Mouse (Mus musculus): ENCODE measurements around the gene Ppp3ca.
A peak's percentile ranks its signal among the peaks of the same experiment; 100 is the strongest.

Gene Ppp3ca

DNA sequence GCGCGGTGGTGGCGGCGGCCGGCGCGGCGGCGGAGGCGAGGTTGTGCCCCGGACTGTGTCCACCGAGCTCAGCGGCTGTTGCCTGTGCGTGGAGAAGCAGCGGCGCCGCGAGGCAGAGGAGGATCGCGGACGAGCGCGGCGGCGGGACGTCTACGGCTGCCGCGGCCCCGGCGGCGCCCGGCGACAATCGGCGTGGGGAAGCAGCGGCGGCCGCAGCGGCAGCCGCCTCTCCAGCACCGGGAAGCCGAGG, at the start of gene Ppp3ca:
Gene Ppp3ca, plus strand, starts transcription at position 15 of the 250 bp plus-strand sequence.
- DNase-seq (ENCODE audit: low read depth) = no peak

DNA sequence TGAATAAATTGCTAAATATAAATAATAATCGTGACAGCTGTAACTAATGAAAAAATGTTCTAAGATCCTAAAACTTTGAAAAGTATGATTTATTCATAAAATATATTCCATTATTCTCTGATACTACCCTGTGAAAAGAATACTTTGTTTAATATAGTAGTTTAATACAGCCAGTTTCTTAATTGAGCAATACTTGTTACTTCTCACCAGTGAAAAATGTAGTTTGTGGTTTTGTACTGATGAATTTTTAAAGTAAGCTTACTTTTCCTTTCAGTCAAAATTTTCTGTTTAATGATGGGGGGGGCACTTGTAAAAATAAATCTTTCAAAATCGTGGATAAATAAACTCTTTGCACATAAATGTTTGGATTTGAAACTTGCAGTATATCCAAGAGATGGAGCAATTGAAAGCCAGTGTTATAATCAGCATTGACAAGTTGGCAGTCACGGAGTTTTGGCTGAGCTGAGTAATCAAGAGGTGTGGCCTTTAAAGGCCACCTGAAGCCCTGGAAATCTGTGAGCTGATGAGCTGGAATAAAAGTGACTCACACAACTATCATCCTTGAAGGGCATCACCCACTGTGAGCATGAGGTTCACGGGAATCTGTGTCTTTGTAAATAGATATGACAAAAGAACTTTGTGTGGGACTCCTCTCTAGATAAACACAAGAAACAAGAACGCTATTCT, 29.2 kb upstream of the Ppp3ca start:
- no peak for DNase-seq (ENCODE audit: low read depth)

DNA sequence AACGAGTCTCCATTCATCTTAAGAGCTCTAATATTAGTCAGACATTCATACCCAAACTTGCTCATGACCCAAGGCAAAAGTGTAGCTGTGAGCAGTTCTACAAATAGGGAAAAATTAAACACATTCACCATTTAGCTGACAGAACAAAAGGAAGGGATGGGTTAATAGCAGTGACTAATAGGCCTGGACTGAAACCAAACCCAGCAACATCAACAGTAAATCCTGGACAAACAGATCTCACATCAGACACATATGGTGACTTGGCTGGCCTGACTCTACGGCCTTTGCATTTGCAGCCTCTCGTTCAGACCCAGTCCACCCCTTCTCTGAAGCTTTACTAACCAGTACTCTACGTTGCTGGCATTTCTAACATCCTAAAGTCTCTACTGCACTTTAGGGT, 19.0 kb upstream of the Ppp3ca start:
- no peak for DNase-seq (ENCODE audit: low read depth)

DNA sequence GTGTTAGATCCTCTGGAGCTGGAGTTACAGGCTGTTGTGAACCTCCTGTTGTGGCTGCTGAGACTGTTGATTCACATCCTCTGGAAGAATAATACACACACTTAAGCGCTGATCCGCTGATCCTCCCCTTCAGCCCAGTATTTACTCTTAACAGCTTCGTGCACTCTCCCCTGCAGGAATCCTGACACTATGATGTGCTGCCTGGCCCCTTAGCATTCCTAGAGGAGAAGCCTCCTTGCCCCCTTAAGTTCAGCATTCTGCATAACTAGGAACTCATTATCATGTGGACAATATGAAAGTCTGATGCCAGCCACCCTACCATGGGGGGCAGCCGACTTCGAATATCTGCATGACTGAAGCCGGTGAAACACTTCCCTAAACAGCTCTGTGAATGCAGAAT, 18.4 kb upstream of the Ppp3ca start:
- DNase-seq (ENCODE audit: low read depth) = no peak

DNA sequence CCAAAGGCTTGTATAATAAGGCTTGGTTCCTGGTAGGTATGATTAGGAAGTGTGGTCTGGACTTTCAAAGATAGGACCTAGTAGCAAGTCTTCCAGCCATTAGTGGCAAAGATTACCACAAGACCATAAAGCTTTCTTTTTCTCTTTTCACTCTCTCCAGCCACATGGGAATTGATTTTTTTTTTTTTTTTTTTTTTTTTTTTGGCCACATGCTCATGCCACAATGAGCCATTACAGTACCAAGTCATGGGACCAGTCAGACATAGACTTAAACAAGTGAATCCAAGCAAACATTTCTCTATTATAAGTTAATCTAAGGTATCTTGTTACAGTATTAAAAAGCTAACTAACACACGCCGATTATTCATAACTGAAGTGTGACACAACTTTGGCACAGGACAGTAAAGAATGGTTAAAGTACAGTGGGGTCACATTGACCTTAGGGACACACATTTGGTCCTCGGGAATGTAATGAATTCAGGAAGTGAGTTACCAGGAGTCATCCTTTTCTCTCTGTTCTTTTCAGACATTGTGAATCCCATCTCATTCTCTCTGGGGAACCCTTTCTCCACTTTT, 13.4 kb upstream of the Ppp3ca start:
- no peak for DNase-seq (ENCODE audit: low read depth)

DNA sequence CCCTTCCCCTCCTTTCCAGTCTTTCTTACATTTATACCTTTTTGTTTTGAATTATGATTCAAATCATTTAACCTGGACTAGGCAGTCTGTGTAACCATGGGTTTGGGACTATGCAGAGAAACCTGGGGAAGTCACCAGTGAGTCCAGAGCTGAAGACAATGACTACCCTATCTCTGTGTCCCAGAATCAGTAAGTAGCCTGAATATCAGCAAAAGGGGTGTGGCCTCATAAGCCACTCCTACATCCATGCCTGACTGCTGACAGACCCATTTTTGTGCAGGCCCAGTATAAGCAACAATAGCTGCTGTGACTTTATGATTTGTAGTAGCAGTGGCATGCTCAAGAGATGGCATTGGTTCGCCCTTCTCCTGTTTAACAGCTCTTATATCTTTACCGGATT, 11.2 kb upstream of the Ppp3ca start:
- no peak for DNase-seq (ENCODE audit: low read depth)

DNA sequence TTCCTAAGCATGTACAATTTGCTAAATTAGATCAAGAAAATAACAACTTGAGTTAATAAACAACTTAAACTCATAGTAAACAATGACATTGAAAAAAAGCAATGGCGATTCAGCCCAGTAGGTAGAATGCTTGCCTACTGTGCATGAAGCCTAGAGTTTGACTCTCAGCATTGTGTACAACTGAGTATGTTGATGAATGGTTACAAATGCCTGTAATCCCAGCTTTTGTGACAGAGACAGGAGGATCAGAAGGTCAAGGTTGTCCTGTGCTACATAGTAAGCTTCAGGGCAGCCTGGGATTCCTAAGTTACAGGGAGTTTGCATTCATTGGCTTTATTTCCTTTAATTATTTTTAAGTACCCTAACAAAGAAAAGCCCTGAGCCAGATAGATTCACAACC, 4.8 kb upstream of the Ppp3ca start:
- no peak for DNase-seq (ENCODE audit: low read depth)

DNA sequence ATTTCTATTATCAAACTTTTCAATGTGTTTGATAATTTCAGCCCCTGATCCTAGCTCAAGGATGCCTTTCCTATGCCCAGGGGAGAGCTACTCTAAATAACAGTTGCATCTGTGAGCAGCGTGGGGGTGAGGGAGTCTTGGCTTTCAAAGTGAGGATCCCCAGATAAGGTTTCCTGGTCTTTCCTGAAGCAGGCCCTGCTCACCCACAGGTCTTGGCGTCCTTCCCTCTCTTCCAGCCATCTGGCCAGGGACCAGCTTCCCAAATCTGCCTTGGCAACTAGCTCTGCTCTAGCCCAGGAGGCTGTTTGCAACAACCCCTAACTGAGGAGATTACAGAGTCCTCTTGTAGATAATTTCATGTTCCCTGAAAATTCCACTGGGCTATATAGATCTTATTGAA, 1.9 kb upstream of the Ppp3ca start:
- DNase-seq (ENCODE audit: low read depth) = no peak

DNA sequence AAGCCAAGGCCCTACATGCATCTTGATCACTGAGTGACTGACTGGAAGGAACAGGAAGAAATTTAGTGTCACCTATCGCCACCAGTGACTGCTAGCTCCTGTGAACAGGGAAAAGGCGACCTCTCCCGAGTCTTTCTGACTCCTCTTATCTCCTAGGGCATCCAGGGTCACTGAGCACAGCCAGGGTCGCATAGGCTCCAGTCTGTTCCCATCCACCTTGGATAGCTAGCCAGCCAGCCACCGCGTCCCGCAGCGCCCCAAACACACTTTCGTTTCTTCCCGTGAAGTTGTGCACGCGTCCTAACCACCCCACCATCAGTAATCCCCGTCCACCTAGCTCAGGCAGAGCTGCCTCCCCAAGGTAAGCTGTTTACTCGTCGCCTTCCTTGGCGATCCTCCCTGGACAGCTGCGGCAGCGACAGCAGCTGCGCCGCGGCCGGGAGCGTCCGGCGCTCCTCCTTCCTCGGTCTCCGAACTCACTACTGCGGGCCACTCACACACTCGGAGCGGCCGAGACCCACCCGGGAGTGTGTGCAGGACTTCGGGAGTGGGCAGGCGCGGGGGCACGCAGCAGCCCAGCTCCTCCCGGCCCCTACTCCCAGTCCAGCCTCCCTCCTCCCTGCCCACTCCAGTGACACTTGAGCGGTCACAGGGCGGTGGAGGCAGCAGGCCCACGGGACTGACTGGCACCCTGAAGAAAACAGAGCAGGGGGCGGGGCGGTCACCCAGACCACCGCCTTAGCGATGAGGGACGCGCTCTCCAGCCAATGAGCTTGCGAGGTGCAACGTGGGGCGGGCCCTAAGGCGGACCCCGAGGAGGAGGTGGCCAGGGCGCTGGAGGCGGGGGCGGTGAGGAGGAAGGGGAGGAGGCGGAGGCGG, 454 bp upstream of the Ppp3ca start:
- DNase-seq (ENCODE audit: low read depth) = peak; percentile 97

DNA sequence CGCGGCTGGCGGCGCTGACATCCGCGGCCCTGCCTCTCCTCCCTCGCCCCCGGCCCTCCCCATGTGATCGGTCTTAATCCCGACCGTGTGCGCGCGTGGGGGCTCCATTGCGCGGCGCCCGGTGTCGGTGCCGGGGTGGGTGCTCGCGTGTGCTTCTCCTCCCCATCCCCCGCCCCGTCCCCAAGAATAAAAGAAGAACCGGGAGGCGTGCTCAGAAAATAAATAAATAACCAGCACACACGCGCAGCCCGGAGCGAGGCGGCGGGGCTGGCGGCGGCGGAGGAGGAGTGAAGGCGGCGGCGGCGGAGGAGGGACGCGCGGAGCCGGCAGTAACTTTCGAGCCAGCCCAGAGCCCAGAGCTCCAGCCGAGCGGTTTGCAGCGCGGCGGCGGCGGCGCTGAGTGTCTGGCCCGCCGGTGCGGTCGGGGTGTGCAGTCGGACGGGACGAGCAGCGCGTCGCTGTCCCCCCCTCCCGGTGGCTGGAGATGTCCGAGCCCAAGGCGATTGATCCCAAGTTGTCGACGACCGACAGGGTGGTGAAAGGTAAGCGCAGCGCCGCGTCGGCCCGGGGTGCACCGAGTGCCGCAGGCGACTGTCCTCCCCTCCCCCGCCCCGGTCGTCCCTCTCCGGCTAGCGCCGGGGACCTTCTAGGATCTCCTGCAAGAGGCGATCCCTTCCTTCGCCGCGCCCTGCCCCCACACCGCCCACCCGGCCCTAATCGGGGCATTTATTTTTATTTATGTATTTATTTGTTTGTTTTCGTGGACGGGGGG, 622 bp downstream of the Ppp3ca start:
- DNase-seq (ENCODE audit: low read depth) = peak; percentile 62

DNA sequence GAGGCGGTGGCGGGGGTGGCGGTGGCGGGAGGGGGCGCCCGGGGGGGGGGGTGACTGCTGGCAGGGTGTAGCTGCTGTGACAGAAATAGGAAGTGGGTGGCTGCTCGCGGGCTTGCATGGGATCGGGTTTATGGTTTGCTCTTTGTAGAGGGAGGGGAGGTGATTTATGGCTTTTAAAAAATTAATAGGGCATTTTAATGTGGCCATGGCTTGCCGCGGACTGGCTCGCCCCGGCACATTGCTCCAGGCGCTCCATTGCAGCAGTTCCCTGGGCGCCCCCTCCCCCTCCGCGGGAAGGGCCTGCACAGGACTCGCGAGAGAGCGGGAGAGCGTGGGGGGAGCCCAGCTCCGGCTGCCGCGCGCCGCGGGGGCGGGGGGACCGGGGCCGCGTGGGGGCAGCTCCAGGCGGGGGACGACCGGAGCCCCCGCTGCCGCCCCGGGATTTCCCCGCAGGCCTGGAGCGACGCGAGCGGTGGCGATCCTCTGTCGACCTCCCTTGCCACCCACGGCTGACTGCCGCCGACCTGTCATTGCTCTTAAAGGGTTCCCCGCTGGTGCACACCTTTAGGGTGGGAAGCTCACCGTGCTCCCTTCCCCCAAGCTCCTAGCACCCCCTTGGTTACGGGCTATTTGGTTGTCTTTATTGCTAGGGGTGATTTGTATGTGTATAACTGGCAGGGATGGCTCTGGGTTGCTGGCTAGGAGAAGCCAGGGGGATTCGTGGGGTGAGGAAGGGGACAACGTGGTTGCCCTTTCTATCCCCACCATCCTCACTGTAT, 1.4 kb downstream of the Ppp3ca start:
- peak; percentile 76 for DNase-seq (ENCODE audit: low read depth)

DNA sequence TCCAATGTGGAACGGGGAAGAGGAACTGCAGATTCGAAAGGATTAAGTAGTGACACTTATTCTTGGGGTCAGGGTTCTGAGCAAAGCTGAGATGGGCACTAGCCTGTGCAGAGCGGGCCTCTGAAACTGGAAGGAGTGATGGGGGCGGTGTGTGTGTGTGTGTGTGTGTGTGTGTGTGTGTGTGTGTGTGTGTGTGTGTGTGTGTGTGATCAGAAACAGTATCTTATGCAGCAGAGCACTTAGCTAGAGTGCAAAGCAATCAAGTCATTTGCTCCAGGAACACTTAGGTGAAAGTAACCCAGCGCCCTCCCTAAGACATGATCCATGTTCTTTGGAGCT, 2.0 kb downstream of the Ppp3ca start:
- DNase-seq (ENCODE audit: low read depth) = peak; percentile 61

DNA sequence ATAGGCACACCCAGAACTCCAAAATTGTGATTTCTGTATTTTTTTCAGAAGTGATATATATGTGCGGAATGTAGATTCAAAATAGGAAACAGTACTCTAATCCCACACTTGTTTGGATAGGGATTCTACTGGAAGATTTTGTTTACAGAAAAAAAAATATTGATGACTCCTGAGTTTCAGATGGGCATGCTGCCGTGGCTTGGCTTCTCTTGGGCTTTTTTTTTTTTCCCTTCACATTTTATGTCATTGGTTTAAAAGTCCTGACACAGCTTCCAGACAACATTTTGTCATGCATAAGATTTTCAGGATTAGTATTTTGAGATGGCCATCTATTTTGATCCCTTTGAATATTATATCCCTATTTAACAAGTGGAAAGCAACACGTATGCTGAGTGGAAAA, 2.9 kb downstream of the Ppp3ca start:
- DNase-seq (ENCODE audit: low read depth) = no peak

DNA sequence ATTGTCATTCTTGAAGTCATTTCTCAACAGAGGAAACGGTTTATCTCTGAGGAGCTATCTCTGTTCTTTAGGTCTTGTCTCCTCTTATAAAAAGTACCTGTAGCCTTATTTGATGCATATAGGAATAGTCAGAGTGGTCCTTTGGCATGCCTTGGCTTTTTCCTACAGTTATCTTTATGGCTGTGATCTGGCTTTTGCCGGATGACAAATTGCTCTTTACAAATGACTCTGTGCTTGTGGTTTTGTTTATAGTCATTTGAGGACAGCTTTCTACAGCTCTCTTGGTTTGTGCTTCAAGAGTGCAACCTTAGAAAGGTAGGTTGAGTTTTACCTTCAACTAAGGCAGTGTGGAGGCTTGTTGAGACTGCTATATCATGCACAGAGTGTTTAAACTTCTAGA, 3.4 kb downstream of the Ppp3ca start:
- no peak for DNase-seq (ENCODE audit: low read depth)

DNA sequence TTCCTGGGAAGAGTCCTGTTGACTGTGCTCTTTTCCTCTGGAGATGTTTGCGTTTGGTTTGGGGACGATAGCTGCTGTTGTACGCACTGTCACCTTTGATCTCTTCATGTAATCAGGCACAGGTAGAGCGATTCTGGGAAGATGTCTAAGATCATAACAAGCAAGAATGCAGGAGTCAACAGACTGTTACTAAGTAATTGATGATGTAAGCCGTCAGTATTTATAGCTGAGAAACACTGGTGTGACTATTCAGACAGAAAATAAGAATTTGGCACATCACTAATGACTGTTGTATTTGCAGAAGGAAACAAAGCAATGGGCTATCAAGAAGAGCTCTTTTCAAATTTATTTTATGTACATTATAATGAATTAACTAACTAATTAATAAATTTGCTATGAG, 4.6 kb downstream of the Ppp3ca start:
- no peak for DNase-seq (ENCODE audit: low read depth)

DNA sequence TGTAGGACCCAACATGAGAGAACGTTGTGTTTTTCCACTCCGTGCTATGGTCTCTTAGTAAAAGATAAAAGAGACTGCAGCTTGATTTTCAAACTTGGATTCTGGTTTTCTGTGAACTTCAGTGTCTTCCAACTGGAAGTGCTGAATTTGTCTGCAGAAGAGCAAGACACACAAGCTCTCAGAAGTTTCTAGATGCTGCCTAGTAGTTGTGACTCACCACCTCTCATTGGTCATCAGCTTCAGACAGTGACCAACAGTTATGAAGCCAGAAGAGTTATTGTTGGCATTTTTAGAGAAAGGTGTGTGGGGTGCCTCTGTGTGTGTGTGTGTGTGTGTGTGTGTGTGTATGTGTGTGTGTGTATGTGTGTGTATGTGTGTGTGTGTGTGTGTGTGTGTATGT, 7.1 kb downstream of the Ppp3ca start:
- DNase-seq (ENCODE audit: low read depth) = peak; percentile 69

DNA sequence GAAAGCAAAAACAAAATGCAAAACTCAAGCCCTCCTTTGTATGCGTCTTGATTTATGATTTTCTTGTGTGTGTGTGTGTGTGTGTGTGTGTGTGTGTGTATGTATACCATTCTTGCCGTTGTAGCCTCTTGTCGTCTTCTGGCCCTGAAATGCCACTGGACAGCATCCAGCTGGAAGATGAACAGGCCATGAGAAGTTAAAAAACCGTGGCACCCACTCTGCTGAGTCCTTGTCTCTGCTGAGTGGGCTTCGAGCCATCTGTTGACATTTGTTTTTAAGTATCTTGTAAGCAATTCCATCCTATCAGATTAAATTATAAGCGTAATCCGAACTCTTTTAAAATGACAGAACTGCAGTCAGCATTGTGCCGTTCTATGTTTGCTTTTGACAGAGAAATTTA, 8.5 kb downstream of the Ppp3ca start:
- no peak for DNase-seq (ENCODE audit: low read depth)

DNA sequence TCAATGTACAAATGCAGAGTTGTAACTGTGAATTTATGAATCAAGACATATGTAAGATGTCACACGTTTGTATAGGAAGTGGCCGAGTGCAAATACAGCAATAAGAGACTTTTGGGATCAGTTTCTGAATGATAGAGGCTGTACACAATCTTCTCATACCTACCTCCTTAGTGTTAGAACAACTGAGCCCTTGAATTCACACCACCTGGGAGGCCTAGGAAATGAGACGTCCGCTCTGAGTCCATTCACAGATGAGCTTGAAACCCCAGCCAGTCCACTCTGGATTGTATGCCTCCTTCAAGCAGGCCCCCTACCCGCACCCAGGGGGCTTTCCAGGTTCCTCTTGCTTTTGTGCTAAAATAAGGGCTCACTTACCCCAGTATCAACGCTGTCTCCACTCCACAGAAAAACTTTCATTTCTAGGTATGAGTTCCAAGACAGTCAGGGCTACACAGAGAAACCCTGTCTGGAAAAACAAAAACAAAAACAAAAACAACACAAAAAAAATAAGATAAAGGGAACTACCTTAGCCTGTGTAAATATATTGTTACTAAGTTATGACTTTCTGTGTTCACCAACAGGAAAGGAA, 10.1 kb downstream of the Ppp3ca start:
- DNase-seq (ENCODE audit: low read depth) = no peak

DNA sequence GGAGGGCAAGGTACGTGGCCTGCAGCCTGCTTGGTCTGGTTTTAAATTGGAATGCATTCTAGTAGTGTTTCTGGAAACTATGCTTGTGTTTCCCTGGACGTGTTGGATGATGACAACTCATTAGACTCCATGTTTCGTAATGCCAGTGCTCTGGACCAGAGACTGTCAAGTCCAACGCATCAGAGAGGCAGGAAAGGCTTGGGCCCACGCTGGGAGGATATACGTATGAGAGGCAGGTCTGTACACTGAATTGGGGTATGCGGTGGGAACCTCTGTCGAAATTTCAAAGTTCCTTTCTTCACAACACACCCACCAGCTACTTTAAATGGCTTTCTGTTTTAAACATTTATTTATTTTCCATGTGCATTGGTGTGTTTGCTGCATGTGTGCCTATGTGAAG, 12.3 kb downstream of the Ppp3ca start:
- DNase-seq (ENCODE audit: low read depth) = peak; percentile 42

DNA sequence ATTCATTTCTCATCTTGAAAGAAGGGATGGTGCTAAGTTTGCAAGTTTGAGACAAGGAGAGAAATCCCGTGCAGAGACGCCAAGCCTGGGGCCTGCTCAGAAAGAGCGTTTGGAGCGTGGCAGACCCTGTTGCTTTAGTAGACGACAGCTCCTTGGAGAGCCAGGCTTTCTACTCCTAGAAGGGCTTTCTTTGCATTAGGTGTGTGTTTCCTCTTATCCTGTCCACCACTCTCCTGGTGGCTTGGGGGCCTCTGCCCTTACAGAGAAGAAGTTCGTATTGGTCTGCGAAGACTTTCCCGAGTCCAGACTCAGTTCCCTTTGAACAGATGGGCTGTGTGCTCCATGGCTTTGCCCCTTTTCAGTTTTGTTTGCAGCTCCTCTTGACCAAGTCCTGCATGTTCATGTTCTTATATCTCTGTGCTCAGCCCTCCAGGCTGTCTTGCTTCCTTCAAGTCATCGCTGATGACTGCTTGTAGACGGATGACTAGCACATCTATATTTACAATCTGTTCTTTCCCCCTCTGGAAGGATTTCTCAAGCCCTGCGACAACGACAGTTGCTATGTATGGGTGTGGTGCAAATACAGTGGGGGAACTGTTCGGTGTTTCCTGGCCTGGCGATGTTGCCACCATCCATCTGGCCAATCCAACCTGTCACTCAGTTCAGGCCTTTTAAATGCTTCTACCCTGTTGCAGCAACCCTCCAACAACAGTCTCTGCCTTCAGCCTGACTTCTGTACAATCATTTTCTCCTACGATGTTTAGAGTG, 14.5 kb downstream of the Ppp3ca start:
- DNase-seq (ENCODE audit: low read depth) = peak; percentile 84

DNA sequence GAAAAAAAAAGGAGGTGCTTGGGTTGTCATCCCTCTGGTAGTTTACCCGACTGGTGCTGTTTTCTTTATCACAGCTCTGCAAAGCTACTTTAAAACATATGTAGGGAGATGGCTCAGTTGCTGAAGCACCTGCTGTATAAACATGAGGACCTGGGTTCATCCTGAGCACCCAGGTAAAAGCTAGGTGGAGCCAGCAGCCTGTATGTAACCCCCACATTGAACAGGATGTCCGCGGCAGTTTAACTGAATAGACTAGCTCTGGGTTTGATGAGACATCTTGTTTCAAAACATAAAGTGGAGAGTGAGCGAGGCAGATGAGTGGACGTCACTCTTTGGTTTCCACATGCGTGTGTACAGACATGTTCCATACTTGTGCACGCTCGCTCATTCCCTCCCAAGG, 16.5 kb downstream of the Ppp3ca start:
- DNase-seq (ENCODE audit: low read depth) = no peak

Measured in 416B (cell line).